Mouse (Mus musculus) stomach, postnatal 0 days (tissue): ENCODE measurements around the gene Ptgr1. TPM values are rescaled to one million over a fixed set of nuclear protein-coding genes. Genes with fewer than 3 reads are reported as not detected.

Experiments
- ATAC-seq: fragments of 200-750 bp; cut with Nextera tagmentation; 2 replicates; pipeline ENCODE4 v1.8.0; 2017; ENCODE audit not compliant: low FRiP score, low TSS enrichment
- DNase-seq: peaks from one replicate; pipeline ENCODE4 v3.0.0-alpha.2; 2016; ENCODE audit warnings: low spot score
- H3K27ac ChIP-seq: fragments of 300-500 bp; sonication (generic); replicated peaks from 2 replicates; pipeline ENCODE4 v1.5.1; 2014; ENCODE audit warnings: mild to moderate bottlenecking, control low read depth
- H3K27me3 ChIP-seq: fragments of 300-500 bp; sonication (generic); 2 replicates; pipeline ENCODE4 v1.6.1; 2014; ENCODE audit warnings: low read length; ENCODE audit not compliant: control insufficient read depth, insufficient read depth
- H3K36me3 ChIP-seq: fragments of 300-500 bp; sonication (generic); 2 replicates; pipeline ENCODE4 v1.6.1; 2014; ENCODE audit warnings: low read length, mixed read lengths; ENCODE audit not compliant: control insufficient read depth, insufficient read depth
- H3K4me1 ChIP-seq: fragments of 300-500 bp; sonication (generic); replicated peaks from 2 replicates; pipeline ENCODE4 v1.6.1; 2014; ENCODE audit warnings: antibody characterized with exemption; ENCODE audit not compliant: control insufficient read depth, insufficient read depth
- H3K4me2 ChIP-seq: fragments of 300-500 bp; sonication (generic); replicated peaks from 2 replicates; pipeline ENCODE4 v1.6.1; 2014; ENCODE audit warnings: low read depth, mild to moderate bottlenecking, control low read depth, moderate library complexity
- H3K4me3 ChIP-seq: fragments of 300-500 bp; sonication (generic); 2 replicates; pipeline ENCODE4 v1.5.1; 2014; ENCODE audit warnings: low read depth, low read length, control low read depth
- H3K9ac ChIP-seq: fragments of 300-500 bp; sonication (generic); 2 replicates; pipeline ENCODE4 v1.6.1; 2014; ENCODE audit warnings: mild to moderate bottlenecking, low read length, control low read depth, mixed read lengths
- H3K9me3 ChIP-seq: fragments of 300-500 bp; sonication (generic); 2 replicates; pipeline ENCODE4 v1.6.1; 2016; ENCODE audit warnings: low read length; ENCODE audit not compliant: control insufficient read depth
- CTCF ChIP-seq: IDR thresholded peaks from 2 replicates; pipeline ENCODE4 v1.5.1; 2016; ENCODE audit warnings: antibody characterized with exemption, low read depth, mild to moderate bottlenecking, moderate library complexity
- EP300 ChIP-seq: optimal IDR thresholded peaks from 2 replicates; pipeline ENCODE3; 2016; ENCODE audit warnings: antibody characterized with exemption
- WGBS: fragments of 180-500 bp; shearing (Covaris S2); extraction: QIAGEN DNeasy Blood & Tissue Kit; methylation state at CpG from one replicate; pipeline ENCODE4 v1.1.7; 2014; 5-methylcytosine and 5-hydroxymethylcytosine counted together
- polyA plus RNA-seq: library from polyadenylated mRNA; unstranded; fragments of >200 nt; fragmentation: Nextera tagmentation; extraction: Ambion mirVana; gene quantifications from 2 replicates; pipeline ENCODE4 v1.2.1, GENCODE M21; 2015

Gene Ptgr1
- polyA plus RNA-seq, 1 experiment from 2014 or later, result 454 TPM

DNA sequence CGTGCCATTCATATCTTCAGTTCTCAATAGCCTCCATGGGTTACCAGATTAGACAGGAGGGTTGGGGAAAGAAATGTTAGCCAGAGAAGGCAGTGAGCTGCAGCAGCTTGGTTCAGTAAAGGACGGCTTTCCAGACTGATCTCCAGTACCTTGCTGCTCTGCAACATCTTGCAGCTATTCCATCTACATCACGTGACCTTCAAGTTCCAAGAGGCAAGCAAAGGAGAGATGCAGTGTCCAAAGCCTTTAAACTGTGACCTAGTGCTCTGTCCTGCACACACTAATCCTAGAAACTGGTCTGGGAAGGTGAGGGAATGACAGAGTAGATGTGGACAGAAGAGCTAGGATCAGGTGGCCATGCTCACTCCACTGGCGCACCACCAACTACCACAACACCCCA is 23.6 kb downstream of the Ptgr1 start:
- no peaks in the 10 kb centered on the region for H3K36me3 ChIP-seq
- no peaks in the 10 kb centered on the region for H3K27me3 ChIP-seq
- H3K9ac ChIP-seq, result no peak overlapping the region
- H3K9me3 ChIP-seq, result no peaks in the 10 kb centered on the region
- H3K4me1 ChIP-seq, result no peaks in the 10 kb centered on the region
- DNase-seq, result no peak
- TF ChIP-seq CTCF (no peak), EP300 (no peak)
- ATAC-seq, result no peak
- H3K4me2 ChIP-seq, result no peak overlapping the region
- 92% methylated on average over 4 of the region's 4 CpGs for WGBS
- H3K27ac ChIP-seq, result no peak overlapping the region
- no peak overlapping the region for H3K4me3 ChIP-seq

DNA sequence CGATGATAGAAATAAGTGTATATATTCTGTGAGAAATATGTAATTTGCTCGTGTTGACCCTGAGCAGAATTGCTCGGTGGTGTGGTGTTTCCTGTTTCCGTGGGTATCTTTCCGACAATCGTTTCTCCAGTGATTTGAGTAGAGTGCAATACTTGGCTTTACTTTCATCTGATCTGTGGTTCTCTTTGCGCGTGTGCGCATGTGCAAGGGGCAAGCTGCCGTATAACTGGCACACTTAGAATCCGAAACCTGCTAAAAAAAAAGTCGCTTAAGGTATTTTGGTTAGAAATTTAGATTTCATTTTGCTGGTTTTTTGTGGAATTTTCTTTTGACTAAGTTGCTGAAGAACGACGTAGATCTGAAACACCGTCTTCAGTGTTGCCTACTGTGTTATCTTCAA is 25.2 kb downstream of the Ptgr1 start:
- no peak for ATAC-seq
- H3K36me3 ChIP-seq, result no peaks in the 10 kb centered on the region
- DNase-seq, result no peak
- H3K9me3 ChIP-seq, result no peaks in the 10 kb centered on the region
- H3K4me1 ChIP-seq, result no peaks in the 10 kb centered on the region
- H3K4me2 ChIP-seq, result no peak overlapping the region
- 91% methylated on average over 15 of the region's 15 CpGs for WGBS
- no peaks in the 10 kb centered on the region for H3K27me3 ChIP-seq
- no peak overlapping the region for H3K9ac ChIP-seq
- H3K27ac ChIP-seq, result no peak overlapping the region
- H3K4me3 ChIP-seq, result no peak overlapping the region
- TF ChIP-seq EP300, result no peak
- TF ChIP-seq CTCF, result no peak

DNA sequence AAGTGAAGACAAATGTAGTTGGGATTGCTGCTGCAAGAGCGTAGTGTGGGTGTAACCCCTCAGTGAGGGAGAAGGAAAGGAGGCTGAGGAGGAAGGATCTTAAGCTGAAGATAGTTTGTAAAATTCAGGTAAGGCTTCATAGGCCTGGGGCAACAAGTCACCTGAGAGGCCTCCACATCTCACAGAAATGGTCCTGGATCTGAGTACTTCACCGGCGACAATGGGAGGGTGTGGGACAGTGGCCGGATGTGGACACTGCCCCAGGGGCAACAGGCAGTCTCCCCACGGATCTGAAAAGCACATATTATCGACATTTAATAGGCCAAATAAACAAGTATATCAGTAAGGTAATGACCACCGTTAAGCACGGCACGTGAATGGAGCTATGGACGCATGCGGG is 34.3 kb downstream of the Ptgr1 start:
- 90% methylated on average over 11 of the region's 11 CpGs for WGBS
- TF ChIP-seq CTCF, result no peak
- TF ChIP-seq EP300, result no peak
- no peaks in the 10 kb centered on the region for H3K9me3 ChIP-seq
- no peaks in the 10 kb centered on the region for H3K4me1 ChIP-seq
- H3K9ac ChIP-seq, result no peak overlapping the region
- no peak for DNase-seq
- no peak overlapping the region for H3K4me3 ChIP-seq
- ATAC-seq, result no peak
- no peaks in the 10 kb centered on the region for H3K27me3 ChIP-seq
- H3K36me3 ChIP-seq, result no peaks in the 10 kb centered on the region
- no peak overlapping the region for H3K4me2 ChIP-seq
- H3K27ac ChIP-seq, result no peak overlapping the region

DNA sequence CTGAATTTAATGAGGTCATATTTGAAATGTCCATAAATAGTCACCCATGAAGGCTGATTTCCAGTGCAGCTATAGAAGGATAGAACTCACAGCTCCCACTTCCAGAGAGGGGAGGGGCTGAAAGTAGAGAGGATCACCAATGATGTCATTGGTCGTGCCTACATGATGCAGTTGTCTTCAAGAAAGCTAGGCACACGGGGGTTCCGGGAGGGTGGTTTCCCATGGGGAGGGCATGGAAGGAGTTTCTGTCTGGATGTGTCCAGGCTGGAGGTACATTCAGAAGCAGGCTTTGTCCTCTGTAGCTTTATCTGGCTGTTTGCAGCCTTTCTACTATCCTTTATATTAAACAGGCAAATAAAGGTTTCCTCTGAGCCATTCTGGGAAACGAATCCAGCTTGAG is 38.5 kb downstream of the Ptgr1 start:
- TF ChIP-seq EP300, result no peak
- no peak for TF ChIP-seq CTCF
- H3K4me3 ChIP-seq, result no peak overlapping the region
- no peak overlapping the region for H3K4me2 ChIP-seq
- H3K27me3 ChIP-seq, result no peaks in the 10 kb centered on the region
- H3K9ac ChIP-seq, result no peak overlapping the region
- DNase-seq (no peak), ATAC-seq (no peak)
- H3K9me3 ChIP-seq, result no peaks in the 10 kb centered on the region
- no peaks in the 10 kb centered on the region for H3K4me1 ChIP-seq
- WGBS, result 82% methylated on average over 4 of the region's 4 CpGs
- H3K36me3 ChIP-seq, result no peaks in the 10 kb centered on the region
- no peak overlapping the region for H3K27ac ChIP-seq

DNA sequence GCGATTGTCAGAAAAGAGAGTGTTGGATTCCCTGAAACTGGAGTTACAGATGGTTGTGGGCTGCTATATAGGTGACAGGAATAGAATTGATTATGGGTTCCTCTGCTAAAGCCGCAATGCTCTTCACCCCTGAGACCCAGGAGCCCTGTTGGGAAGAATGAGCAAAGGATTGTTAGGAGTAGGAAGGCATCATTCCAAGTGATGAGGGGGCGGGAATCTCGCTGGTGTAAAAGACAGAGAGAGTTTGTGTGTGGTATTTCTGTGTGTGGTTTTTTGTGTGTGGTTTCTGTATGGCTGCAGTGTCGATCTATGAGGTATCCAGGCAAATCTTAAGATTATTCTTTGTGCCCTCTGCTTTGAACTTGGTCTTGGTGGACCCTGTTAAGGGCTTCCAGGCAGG is 42.2 kb downstream of the Ptgr1 start:
- Histone ChIP-seq H3K9me3 (no peaks in the 10 kb centered on the region), H3K4me2 (no peak overlapping the region), H3K9ac (no peak overlapping the region), H3K36me3 (no peaks in the 10 kb centered on the region), H3K27me3 (no peaks in the 10 kb centered on the region), H3K4me3 (no peak overlapping the region), H3K27ac (no peak overlapping the region), H3K4me1 (peaks cover 2% of the 10 kb centered on the region; the same call in 1 of the 2 replicates)
- WGBS, result 60% methylated on average over 5 of the region's 5 CpGs
- DNase-seq, result no peak
- ATAC-seq, result no peak
- TF ChIP-seq CTCF (no peak), EP300 (no peak)

DNA sequence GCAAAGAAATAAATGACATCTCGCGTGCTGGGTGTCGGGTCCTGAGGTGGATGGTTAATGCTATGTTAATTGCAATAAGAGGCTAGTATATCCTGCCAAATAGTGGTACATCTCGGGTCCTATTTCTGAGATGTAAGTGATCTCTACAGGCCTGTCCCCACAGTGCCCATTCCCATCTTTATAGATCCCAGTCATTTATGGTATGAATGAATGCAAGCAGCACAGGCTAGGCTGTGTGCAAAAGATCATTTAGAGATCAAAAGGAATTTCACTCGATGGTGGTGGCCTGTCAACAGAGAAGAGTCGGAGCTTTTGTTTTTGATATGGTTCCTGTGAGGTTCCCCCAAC is 42.7 kb downstream of the Ptgr1 start:
- ATAC-seq (no peak), DNase-seq (no peak)
- Histone ChIP-seq H3K27me3 (no peaks in the 10 kb centered on the region), H3K36me3 (no peaks in the 10 kb centered on the region), H3K9me3 (no peaks in the 10 kb centered on the region), H3K9ac (0 out of 2 replicates have a peak overlapping the region, but pooled peaks have one; percentile 65), H3K27ac (no peak overlapping the region), H3K4me2 (peak overlapping the region; percentile 95), H3K4me1 (peaks cover 2% of the 10 kb centered on the region; the same call in 1 of the 2 replicates), H3K4me3 (peak overlapping the region; percentile 69)
- 17% methylated on average over 6 of the region's 6 CpGs for WGBS
- TF ChIP-seq CTCF, result no peak
- TF ChIP-seq EP300, result no peak
